Mouse (Mus musculus) Patski (cell line): ENCODE results near the gene Snd1. TPM values are rescaled to one million over a fixed set of nuclear protein-coding genes. Genes with fewer than 3 reads are reported as not detected.
"Not testable (repeated sequence)": the region's sequence is repeated elsewhere in the genome, so short reads cannot be mapped to it uniquely, and the experiment has no call there.

Experiments used
- ATAC-seq: fragments of 100-300 bp; one replicate; pipeline ENCODE4 v1.8.0; 2021
- CTCF ChIA-PET: fragments of 350-600 bp; sonication (Branson Sonifier 250); formaldehyde crosslinking; loops from one replicate; lab custom pipeline; 2022; ENCODE audit warnings: inconsistent platforms; lab: Charles Lee
- POLR2A ChIA-PET: fragments of 350-600 bp; sonication (Branson Sonifier 250); formaldehyde crosslinking; loops from one replicate; lab custom pipeline; 2022; ENCODE audit warnings: antibody characterized with exemption, inconsistent platforms; lab: Charles Lee
- DNase-seq: peaks from one replicate; pipeline ENCODE4 v3.0.0-alpha.2; 2011; ENCODE audit warnings: low read depth, low spot score
- H3K27me3 ChIP-seq: fragments of 371-371 bp; one replicate; pipeline ENCODE4 v1.5.1; 2021
- CTCF ChIP-seq: fragments of 100-300 bp; IDR thresholded peaks from one replicate; pipeline ENCODE4 v1.5.1; 2021
- in situ Hi-C: fragments of 300-500 bp; cut with MboI; formaldehyde crosslinking; loops from 3 replicates; pipeline ENCODE4 v1.11.1; 2018; ENCODE audit warnings: low pct_unique_long_range_greater_than_20kb, mixed read lengths
- polyA plus RNA-seq: library from polyadenylated mRNA; unstranded; gene quantifications from one replicate; pipeline ENCODE4 v1.2.3, GENCODE M21; 2021

Gene Snd1
- polyA plus RNA-seq, 1 experiment from 2014 or later, result 107 TPM

- DNase-seq (no peak), ATAC-seq (no peak)
- no peak for TF ChIP-seq CTCF
- CTCF ChIA-PET, result no interaction called here
- in situ Hi-C loops, result no loop called here
- POLR2A ChIA-PET, result no interaction called here
- no peaks in the 10 kb centered on the region for H3K27me3 ChIP-seq
These were observed 423.9 kb downstream of the Snd1 start for GRCm38 (mm10) chr6:28898836-28899235.

GRCm38 (mm10) chr6:28902573-28902972 lies 427.6 kb downstream of the Snd1 start:
- in situ Hi-C loops, result no loop called here
- H3K27me3 ChIP-seq, result no peaks in the 10 kb centered on the region
- ChIA-PET POLR2A (no interaction called here), CTCF (no interaction called here)
- no peak for TF ChIP-seq CTCF
- ATAC-seq (no peak), DNase-seq (no peak)

- in situ Hi-C loops, result no loop called here
- no peaks in the 10 kb centered on the region for H3K27me3 ChIP-seq
- TF ChIP-seq CTCF, result no peak
- no peak for DNase-seq
- POLR2A ChIA-PET, result no interaction called here
- CTCF ChIA-PET, result no interaction called here
- no peak for ATAC-seq
These were observed 429.5 kb downstream of the Snd1 start for GRCm38 (mm10) chr6:28904417-28904816.

- DNase-seq, result no peak
- no peaks in the 10 kb centered on the region for H3K27me3 ChIP-seq
- no peak for TF ChIP-seq CTCF
- ATAC-seq, result no peak
- in situ Hi-C loops, result no loop called here
- CTCF ChIA-PET, result interaction anchor here (1.3 kb wide), 1 partner anchor 11 kb away, joined by 6 read pairs; no protein-coding TSS in a partner anchor
- POLR2A ChIA-PET, result no interaction called here
These were observed 430.4 kb downstream of the Snd1 start for GRCm38 (mm10) chr6:28905301-28905700.

- ChIA-PET CTCF (no interaction called here), POLR2A (no interaction called here)
- ATAC-seq, result peak; percentile 54
- no peaks in the 10 kb centered on the region for H3K27me3 ChIP-seq
- DNase-seq, result no peak
- TF ChIP-seq CTCF, result no peak
- in situ Hi-C loops, result no loop called here
These were observed 434.9 kb downstream of the Snd1 start for GRCm38 (mm10) chr6:28909866-28910265.

GRCm38 (mm10) chr6:28914981-28915380 lies 440.0 kb downstream of the Snd1 start:
- CTCF ChIA-PET, result interaction anchor here (0.6 to 2.1 kb wide), 4 partner anchors 8 to 76 kb away, joined by 3 to 6 read pairs (median 4); no protein-coding TSS in a partner anchor
- in situ Hi-C loops, result no loop called here
- no peak for ATAC-seq
- TF ChIP-seq CTCF, result no peak
- POLR2A ChIA-PET, result no interaction called here
- no peaks in the 10 kb centered on the region for H3K27me3 ChIP-seq
- no peak for DNase-seq

GRCm38 (mm10) chr6:28916630-28917029 lies 441.7 kb downstream of the Snd1 start:
- no peak for ATAC-seq
- no peak for TF ChIP-seq CTCF
- in situ Hi-C loops, result no loop called here

GRCm38 (mm10) chr6:28919346-28919745 lies 444.4 kb downstream of the Snd1 start:
- ChIA-PET CTCF (no interaction called here), POLR2A (interaction anchor here (0.6 kb wide), 1 partner anchor 22 kb away, joined by 4 read pairs; no protein-coding TSS in a partner anchor)
- H3K27me3 ChIP-seq, result no peaks in the 10 kb centered on the region
- in situ Hi-C loops, result no loop called here
- ATAC-seq (no peak), DNase-seq (no peak)
- TF ChIP-seq CTCF, result no peak

More at GRCm38 (mm10) chr6:28916630-28917029, 441.7 kb downstream of the Snd1 start:
- H3K27me3 ChIP-seq, result no peaks in the 10 kb centered on the region
- DNase-seq, result no peak
- ChIA-PET CTCF (interaction anchor here (2.1 kb wide), 1 partner anchor 11 kb away, joined by 6 read pairs; no protein-coding TSS in a partner anchor), POLR2A (no interaction called here)

GRCm38 (mm10) chr6:28922371-28922770 lies 447.4 kb downstream of the Snd1 start:
- in situ Hi-C loops, result no loop called here
- no peak for TF ChIP-seq CTCF
- POLR2A ChIA-PET, result no interaction called here
- CTCF ChIA-PET, result interaction anchor here (1.3 kb wide), 1 partner anchor 8 kb away, joined by 4 read pairs; no protein-coding TSS in a partner anchor
- H3K27me3 ChIP-seq, result no peaks in the 10 kb centered on the region
- DNase-seq (no peak), ATAC-seq (no peak)

GRCm38 (mm10) chr6:28923091-28923824 lies 448.3 kb downstream of the Snd1 start:
- CTCF ChIA-PET, result interaction anchor here (1.3 kb wide), 1 partner anchor 9 kb away, joined by 4 read pairs; no protein-coding TSS in a partner anchor
- DNase-seq, result no peak
- no peaks in the 10 kb centered on the region for H3K27me3 ChIP-seq
- TF ChIP-seq CTCF, result no peak
- POLR2A ChIA-PET, result no interaction called here
- no peak for ATAC-seq
- in situ Hi-C loops, result no loop called here

- in situ Hi-C loops, result no loop called here
- no peak for DNase-seq
- CTCF ChIA-PET, result no interaction called here
- H3K27me3 ChIP-seq, result no peaks in the 10 kb centered on the region
- ATAC-seq, result no peak
- TF ChIP-seq CTCF, result no peak
- POLR2A ChIA-PET, result no interaction called here
These were observed 448.9 kb downstream of the Snd1 start for GRCm38 (mm10) chr6:28923837-28924236.

- in situ Hi-C loops, CTCF ChIA-PET, DNase-seq, H3K27me3 ChIP-seq, ATAC-seq, POLR2A ChIA-PET: not testable (repeated sequence)
These were observed 453.0 kb downstream of the Snd1 start for GRCm38 (mm10) chr6:28927987-28928386.

- ATAC-seq, in situ Hi-C loops, DNase-seq, H3K27me3 ChIP-seq, POLR2A ChIA-PET, CTCF ChIA-PET: not testable (repeated sequence)
These were observed 454.3 kb downstream of the Snd1 start for GRCm38 (mm10) chr6:28929169-28929803.
